Mouse (Mus musculus) spleen, embryonic (tissue): ENCODE measurements around the gene C6.

Experiments used
- CTCF ChIA-PET: fragments of 350-600 bp; sonication (Branson Sonifier 250); formaldehyde crosslinking; loops from one replicate; lab custom pipeline; 2022; lab: Charles Lee

The C6 gene

DNA sequence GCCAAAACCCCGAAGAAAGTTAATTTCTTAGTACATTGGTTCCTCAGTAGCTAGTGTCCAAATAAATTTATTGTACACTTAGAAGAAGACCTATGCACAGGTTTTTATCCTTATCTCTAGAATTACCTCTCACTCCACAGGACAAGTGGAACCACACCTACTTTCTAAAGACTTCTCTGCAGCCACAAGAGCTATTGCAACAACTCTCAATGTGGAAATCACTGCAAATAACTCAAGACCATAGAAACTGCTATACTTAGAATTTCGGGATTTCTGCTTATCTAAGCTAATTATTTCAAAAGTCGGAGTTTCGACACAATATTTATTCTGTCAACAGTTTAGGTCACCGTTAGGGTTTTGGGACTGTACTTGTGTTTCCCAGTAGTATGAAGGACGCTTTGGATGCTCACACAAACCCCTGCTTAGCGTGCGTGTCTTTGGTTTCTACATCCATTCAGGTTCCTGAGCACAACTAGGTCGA, at the start of gene C6:
C6 (plus strand) TSS at position 346 of the 481 bp plus-strand sequence.
- CTCF ChIA-PET: no interaction called here

DNA sequence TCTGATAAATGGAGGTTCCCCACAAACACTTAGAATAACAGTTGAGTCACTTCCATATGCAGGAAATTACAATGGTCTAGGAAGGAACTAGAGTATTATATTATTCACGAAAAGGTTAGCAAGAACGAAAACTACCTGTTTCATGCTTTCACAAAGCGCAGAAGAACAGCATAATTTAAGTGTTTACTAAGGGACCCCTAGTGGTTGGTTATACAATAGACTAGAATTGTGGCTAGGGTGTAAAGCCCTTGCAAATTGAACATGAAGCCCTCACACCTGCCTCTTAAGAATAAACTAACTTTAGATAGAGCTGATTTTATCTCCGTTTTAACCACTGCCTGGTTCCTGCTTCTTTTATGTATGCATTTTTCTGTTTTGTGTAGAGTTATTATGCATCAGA, 29.4 kb upstream of the C6 start:
- CTCF ChIA-PET: no interaction called here

DNA sequence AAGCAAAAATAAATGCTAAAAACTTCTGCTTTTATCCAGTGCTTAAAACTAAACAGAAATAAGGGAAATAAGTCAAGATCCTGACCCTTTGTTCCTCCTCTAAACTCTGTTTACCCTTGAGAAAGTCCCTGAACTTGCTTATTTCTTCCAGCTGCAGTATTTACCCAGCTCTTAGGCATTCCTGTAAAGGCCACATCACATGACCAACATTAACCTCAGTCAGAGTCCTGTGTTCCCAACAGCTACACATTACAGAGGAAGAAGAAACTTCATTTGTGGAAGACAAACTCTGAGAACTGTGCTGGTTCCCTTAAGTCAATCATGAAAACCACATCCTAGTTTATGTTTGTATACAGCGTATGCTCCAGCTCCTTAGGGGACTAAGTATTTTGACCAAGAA, 7.2 kb downstream of the C6 start:
- CTCF ChIA-PET: no interaction called here

DNA sequence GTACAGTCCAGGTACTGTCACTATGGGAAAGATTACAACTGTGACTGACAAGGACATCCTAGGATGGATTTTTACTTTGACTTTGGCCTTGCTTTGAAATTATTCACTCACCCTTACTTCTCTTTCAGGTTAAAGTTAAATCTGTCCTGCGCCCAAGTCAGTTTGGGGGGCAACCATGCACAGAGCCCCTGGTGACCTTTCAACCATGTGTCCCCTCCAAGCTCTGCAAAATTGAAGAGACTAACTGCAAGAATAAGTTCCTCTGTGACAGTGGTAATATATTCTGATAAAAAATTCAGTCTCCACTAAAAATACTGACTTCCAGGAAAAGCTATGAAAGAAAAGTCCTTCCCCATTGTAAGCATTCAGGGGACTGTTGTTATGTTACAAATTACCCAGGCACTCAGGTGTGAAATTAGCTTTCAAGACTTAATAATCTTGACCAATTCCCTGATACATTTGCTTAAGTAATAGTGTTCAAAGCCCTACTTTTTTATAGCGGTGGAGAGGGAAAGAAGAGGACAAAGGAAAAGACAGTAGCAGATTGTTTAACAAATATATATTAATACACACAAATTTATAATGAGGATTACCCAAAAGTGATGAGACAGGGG, 8.1 kb downstream of the C6 start:
- CTCF ChIA-PET: no interaction called here

DNA sequence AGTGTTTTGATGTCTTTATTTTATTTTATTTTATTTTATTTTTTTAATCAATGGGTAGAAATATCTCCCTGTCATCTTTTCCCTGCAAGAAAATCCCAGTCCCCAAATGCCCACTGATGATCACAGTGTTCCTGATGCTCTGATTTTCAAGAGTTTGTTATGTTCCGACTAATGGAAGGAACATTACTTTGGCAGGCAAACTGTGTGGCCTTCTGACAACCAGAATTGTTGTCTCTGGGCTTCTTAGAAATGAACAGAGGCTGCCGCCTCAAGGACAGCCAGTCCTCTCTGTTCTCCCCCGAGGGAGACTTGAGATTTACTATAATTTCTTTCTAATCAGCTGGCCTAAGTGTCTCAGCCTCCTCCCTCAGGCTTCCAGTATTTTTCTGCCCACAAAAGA, 20.7 kb downstream of the C6 start:
- CTCF ChIA-PET: no interaction called here

DNA sequence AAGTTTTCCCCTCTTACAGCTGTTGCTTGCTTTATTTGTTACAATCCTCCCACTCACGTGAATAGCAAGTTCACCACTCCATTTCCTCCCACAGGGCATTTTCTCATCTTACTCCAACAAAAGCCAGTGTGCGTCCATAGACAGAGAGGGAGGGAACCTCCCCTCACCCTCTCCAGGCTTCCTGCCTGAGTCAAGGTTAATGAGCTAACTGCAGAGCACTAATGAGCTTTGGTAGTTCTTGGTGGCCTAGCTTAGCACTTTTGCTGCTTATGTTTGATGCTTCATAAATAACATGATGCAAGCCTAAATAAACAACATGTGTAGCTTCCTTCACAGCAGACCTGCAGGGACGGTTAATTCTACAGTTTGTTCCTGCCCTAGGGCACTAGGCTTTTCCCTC, 63.4 kb downstream of the C6 start:
- CTCF ChIA-PET: no interaction called here

DNA sequence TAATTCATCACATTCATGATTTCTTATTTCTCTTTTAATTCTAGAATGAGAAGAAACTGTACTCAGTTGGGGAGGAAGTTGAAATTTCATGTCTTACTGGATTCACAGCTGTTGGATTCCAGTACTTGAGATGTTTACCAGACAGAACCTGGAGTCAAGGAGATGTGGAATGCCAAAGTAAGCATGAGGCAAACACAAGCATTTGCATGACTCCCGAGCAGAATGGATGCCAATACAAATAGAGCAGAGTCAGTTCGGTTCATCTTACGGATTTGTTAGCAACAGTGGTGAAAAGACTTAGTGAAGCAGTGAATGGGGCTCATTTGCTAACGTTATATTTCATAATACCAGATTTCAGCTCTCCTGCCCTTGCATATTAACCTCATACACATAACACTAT, 69.9 kb downstream of the C6 start:
- CTCF ChIA-PET: no interaction called here

DNA sequence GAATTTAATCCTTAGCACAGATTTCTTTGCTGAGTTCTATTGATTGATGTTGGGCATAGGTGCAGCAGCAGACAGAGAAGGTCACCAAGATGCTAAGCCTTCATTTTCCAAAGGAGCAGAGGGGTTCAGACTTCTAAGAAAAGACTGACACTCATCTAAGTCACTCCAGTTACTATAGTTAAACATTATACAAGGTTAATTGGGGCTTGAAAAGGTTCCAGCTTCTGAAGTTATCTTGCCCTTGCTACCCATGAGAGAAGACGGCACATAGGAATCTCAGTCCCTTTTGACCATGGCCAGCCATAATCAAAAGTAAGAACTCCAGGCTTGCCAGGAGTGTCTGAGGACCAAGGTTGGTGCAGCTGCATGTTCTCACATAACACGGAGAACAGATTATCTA, 77.3 kb downstream of the C6 start:
- CTCF ChIA-PET: no interaction called here

DNA sequence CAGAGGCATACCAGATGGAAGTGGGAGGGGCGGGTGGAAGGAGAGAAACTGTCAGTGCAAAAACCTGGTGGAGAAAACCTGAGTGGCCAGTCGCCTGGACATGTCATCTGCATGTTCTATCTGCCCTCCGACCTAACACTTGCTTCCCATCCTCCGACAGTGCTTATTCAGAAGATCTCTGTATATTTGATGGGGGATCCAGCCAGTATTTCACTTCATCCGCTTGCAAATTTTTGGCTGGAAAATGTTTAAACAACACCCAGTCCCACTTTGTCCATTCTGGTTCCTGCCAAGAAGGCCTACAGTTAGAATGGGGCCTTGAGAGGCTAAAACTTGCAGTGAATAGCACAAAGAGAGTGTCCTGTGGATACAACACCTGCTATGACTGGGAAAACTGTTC, 81.2 kb downstream of the C6 start:
- CTCF ChIA-PET: no interaction called here

DNA sequence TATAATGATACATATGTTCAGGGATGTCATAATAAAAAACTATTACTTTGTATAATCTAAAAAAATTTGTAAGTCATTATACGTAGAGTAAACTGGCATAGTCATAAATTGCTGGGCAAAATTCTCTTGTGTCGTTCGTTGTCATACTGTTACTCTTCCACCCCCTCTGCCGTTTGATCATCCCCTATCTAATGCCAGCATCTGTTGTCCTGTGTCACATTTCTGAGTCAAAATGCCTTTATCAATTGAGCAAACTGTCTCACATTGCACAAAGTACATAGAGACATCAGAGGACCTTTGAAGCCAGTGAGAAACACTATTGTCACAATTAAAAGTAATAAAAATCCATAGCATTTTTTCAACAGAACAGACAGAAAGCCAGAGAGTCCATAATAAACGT, 88.0 kb downstream of the C6 start:
- CTCF ChIA-PET: no interaction called here

DNA sequence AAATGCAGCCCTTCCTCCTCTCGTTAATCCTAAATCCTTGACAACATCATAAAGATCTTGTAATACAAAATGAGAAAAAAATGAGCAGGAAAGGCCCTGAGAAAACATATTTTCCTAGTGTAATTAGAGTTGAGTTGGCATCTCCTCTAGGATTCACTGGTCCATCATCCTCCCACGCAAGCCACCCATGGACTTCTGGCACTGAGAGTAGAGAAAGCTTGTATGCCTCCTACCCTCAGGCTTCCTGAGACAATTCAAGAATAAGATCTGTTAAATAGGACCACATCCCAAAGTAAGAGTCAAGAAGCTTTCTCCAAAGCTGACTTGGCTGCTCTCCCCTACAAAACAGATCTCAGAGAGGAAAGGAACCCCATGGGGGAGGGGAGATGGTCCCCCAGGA, 88.7 kb downstream of the C6 start:
- CTCF ChIA-PET: no interaction called here

DNA sequence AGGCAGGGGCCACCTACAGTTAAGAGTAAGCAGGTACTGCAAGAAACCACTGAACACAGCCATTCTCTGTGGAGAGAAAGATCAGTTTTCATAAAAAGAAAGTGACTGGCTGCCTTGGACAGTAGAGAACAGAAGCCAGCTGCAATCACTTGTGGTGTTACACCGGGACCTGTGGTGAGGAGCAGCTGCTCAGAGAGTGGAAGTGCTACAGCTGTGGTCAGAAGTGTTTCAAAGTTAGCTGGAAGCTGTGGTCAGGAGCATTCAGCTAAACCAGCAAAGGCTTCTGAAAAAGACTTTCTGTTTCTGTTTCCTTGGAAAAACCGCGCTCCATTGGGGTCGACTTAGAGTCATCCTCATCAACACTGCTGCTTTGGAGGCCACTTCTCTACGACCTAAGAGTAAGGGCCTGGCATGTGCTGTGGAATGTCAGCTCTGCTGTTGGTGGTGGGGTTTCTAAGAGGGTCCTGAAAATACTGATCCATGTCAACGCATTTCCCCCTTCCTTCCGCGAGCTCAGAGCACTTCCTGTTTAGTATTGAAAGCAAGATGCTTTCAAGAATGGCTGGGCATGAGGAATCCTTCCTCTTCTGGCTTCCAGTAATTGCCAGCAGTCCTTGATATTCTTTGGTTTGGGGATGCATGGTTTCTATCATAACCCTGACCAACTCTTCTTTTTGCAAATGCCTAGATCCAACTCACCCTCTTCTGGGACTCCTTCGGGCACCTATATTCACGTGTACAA, 89.9 kb downstream of the C6 start:
- CTCF ChIA-PET: no interaction called here

DNA sequence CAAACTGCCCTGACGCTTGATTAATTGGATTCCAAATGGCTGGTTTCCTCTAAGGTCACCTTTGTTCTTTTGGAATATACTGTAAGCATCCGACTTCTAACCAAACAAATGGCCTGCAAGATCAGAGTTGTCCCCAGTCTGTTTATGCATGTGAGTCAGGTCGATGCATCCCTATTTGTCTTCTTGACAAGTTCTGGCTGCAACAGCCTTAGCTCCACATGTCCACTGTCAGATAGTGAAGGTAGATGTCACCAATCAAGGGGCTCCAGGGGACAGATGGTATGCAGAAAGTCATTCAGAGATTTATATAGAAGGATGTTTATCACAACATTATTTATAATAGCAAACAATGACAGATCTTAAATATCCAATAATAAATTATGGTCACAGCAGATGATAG, 91.5 kb downstream of the C6 start:
- CTCF ChIA-PET: no interaction called here

DNA sequence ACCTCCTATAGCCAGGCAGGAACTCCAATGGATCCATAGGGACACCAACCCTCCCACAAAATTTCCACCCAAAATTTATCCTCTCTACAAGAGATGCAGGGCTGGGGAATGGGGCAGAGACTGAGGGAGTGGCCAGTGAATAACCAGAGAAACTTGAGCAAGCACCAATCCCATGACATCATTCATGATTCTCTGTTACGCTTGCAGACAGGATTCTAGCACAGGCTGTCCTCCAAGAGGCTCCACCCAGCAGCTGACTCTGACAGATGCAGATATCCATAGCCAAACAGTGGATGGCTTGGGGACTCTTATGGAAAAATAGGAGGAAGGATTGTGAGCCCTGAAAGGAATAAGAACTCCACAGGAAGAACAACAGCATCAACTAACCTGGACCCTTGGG, 94.2 kb downstream of the C6 start:
- CTCF ChIA-PET: no interaction called here

DNA sequence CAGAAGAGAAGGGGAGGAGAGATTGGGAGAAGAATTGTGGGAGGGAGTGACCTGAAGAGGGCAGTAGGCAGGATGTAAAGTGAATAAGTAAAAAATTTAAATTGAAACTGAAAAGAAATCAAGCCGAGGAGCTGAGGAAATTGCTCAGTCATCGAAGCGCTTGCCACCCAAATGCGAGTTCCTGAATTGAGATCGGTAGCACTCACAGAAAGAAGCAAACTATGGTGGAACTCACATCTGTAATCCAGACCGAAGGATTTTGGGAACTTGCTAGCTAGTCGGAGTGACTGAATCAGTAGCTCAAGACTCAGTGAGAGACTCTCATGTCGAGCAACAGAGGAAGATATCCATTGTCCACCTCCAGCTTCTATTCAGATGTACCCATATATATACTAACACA, 94.8 kb downstream of the C6 start:
- CTCF ChIA-PET: no interaction called here

DNA sequence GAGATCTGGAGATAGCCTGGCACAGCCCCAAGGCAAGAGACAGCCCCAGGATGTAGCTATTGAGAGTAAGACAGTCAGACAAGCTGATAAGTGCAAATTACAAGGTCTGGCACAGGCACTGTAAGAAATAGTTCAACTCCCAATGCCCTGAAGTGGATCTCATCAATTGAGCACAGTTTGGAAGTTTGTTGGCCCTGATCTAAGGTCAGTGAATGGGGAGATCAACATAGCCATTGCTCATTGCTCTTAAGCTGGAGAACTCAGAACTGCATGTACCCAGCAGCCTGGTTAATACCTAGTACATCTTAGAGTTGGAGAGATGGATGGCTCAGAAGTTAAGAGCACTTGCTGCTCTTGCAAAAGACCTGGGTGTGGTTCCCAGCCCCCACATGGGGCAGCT, 100.8 kb downstream of the C6 start:
- CTCF ChIA-PET: no interaction called here

DNA sequence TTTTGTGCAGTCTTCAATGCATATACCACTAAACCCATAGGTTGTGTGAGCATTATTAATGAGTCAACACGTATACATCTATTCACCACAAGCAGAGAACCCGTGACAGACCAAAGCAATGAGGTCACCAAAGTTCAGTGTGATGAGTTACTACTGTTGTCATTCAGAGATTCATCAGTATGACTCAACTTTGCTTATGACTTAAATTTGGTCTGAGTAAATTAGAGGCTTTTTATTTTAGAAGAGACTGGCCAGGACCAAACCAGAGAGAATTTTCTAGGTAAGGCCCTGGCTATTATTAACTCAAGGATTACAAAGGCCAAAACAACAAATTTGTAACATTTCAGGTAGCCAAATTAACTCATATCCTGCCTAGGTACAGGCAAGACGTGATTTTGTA, 109.4 kb downstream of the C6 start:
- CTCF ChIA-PET: no interaction called here

DNA sequence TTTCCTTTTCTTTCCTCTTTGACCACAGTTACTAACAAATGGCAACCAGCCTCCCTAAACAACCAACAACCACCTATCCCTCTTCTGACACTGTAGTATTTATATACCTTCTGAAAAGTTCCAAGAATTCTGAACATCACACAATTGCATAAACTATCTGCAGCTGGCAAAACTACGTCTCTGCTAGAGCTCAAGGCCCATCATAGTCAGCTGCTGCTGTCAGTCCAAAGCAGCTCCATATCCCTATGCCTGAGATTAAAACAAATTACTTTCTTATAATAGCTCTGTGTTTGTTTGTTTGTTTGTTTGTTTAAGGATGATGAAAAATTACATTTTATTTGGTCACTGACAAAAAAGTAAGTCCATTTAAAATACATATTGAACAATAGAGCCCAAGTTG, 123.0 kb downstream of the C6 start:
- CTCF ChIA-PET: no interaction called here
